Mouse (Mus musculus) stomach, postnatal 0 days (tissue): ENCODE measurements at regions not wholly inside any gene's neighbourhood (a gene's known extent, or its start where the extent isn't known, plus 50 kb on each side); places are given as distances from the start of the nearest gene placed in this dataset.

Experiments
- ATAC-seq: fragments of 200-750 bp; cut with Nextera tagmentation; 2 replicates; pipeline ENCODE4 v1.8.0; 2017; ENCODE audit not compliant: low FRiP score, low TSS enrichment
- DNase-seq: peaks from one replicate; pipeline ENCODE4 v3.0.0-alpha.2; 2016; ENCODE audit warnings: low spot score
- H3K27ac ChIP-seq: fragments of 300-500 bp; sonication (generic); replicated peaks from 2 replicates; pipeline ENCODE4 v1.5.1; 2014; ENCODE audit warnings: mild to moderate bottlenecking, control low read depth
- H3K27me3 ChIP-seq: fragments of 300-500 bp; sonication (generic); 2 replicates; pipeline ENCODE4 v1.6.1; 2014; ENCODE audit warnings: low read length; ENCODE audit not compliant: control insufficient read depth, insufficient read depth
- H3K36me3 ChIP-seq: fragments of 300-500 bp; sonication (generic); 2 replicates; pipeline ENCODE4 v1.6.1; 2014; ENCODE audit warnings: low read length, mixed read lengths; ENCODE audit not compliant: control insufficient read depth, insufficient read depth
- H3K4me1 ChIP-seq: fragments of 300-500 bp; sonication (generic); replicated peaks from 2 replicates; pipeline ENCODE4 v1.6.1; 2014; ENCODE audit warnings: antibody characterized with exemption; ENCODE audit not compliant: control insufficient read depth, insufficient read depth
- H3K4me2 ChIP-seq: fragments of 300-500 bp; sonication (generic); replicated peaks from 2 replicates; pipeline ENCODE4 v1.6.1; 2014; ENCODE audit warnings: low read depth, mild to moderate bottlenecking, control low read depth, moderate library complexity
- H3K4me3 ChIP-seq: fragments of 300-500 bp; sonication (generic); 2 replicates; pipeline ENCODE4 v1.5.1; 2014; ENCODE audit warnings: low read depth, low read length, control low read depth
- H3K9ac ChIP-seq: fragments of 300-500 bp; sonication (generic); 2 replicates; pipeline ENCODE4 v1.6.1; 2014; ENCODE audit warnings: mild to moderate bottlenecking, low read length, control low read depth, mixed read lengths
- H3K9me3 ChIP-seq: fragments of 300-500 bp; sonication (generic); 2 replicates; pipeline ENCODE4 v1.6.1; 2016; ENCODE audit warnings: low read length; ENCODE audit not compliant: control insufficient read depth
- CTCF ChIP-seq: IDR thresholded peaks from 2 replicates; pipeline ENCODE4 v1.5.1; 2016; ENCODE audit warnings: antibody characterized with exemption, low read depth, mild to moderate bottlenecking, moderate library complexity
- EP300 ChIP-seq: optimal IDR thresholded peaks from 2 replicates; pipeline ENCODE3; 2016; ENCODE audit warnings: antibody characterized with exemption
- WGBS: fragments of 180-500 bp; shearing (Covaris S2); extraction: QIAGEN DNeasy Blood & Tissue Kit; methylation state at CpG from one replicate; pipeline ENCODE4 v1.1.7; 2014; 5-methylcytosine and 5-hydroxymethylcytosine counted together

- H3K36me3 ChIP-seq, result no peaks in the 10 kb centered on the region
- 47% methylated on average over 2 of the region's 2 CpGs for WGBS
- H3K4me2 ChIP-seq, result no peak overlapping the region
- no peak overlapping the region for H3K9ac ChIP-seq
- no peak for TF ChIP-seq CTCF
- H3K4me1 ChIP-seq, result no peaks in the 10 kb centered on the region
- no peak for DNase-seq
- no peaks in the 10 kb centered on the region for H3K9me3 ChIP-seq
- H3K4me3 ChIP-seq, result no peak overlapping the region
- H3K27me3 ChIP-seq, result no peaks in the 10 kb centered on the region
- peak; percentile 63; the same call in 1 of the 2 replicates for ATAC-seq
- H3K27ac ChIP-seq, result peak overlapping the region; percentile 61; the same call in 1 of the 2 replicates
These were observed 128.0 kb upstream of the Ankrd55 start for GRCm38 (mm10) chr13:112160173-112160641.

GRCm38 (mm10) chr13:112160726-112161125, 127.5 kb upstream of the Ankrd55 start:
- H3K4me1 ChIP-seq, result no peaks in the 10 kb centered on the region
- no peak overlapping the region for H3K9ac ChIP-seq
- WGBS, result 67% methylated on average over 2 of the region's 2 CpGs
- no peak for ATAC-seq
- no peak for TF ChIP-seq EP300
- TF ChIP-seq CTCF, result no peak
- H3K36me3 ChIP-seq, result no peaks in the 10 kb centered on the region
- no peaks in the 10 kb centered on the region for H3K9me3 ChIP-seq
- H3K27ac ChIP-seq, result no peak overlapping the region
- no peak for DNase-seq
- H3K4me2 ChIP-seq, result no peak overlapping the region
- no peaks in the 10 kb centered on the region for H3K27me3 ChIP-seq
- no peak overlapping the region for H3K4me3 ChIP-seq

- no peak for TF ChIP-seq CTCF
- TF ChIP-seq EP300, result no peak
- no peak overlapping the region for H3K27ac ChIP-seq
- H3K9me3 ChIP-seq, result no peaks in the 10 kb centered on the region
- no peak for DNase-seq
- H3K4me1 ChIP-seq, result no peaks in the 10 kb centered on the region
- no peaks in the 10 kb centered on the region for H3K36me3 ChIP-seq
- ATAC-seq, result no peak
- H3K9ac ChIP-seq, result no peak overlapping the region
- no peaks in the 10 kb centered on the region for H3K27me3 ChIP-seq
- no peak overlapping the region for H3K4me3 ChIP-seq
- 86% methylated on average over 2 of the region's 2 CpGs for WGBS
- H3K4me2 ChIP-seq, result no peak overlapping the region
These were observed 126.4 kb upstream of the Ankrd55 start for GRCm38 (mm10) chr13:112161886-112162285.

GRCm38 (mm10) chr13:112165921-112166320, 122.3 kb upstream of the Ankrd55 start:
- H3K9me3 ChIP-seq, result no peaks in the 10 kb centered on the region
- H3K4me2 ChIP-seq, result no peak overlapping the region
- H3K36me3 ChIP-seq, result no peaks in the 10 kb centered on the region
- DNase-seq (no peak), ATAC-seq (no peak)
- no peak overlapping the region for H3K4me3 ChIP-seq
- WGBS, result 78% methylated on average over 2 of the region's 2 CpGs
- no peak overlapping the region for H3K27ac ChIP-seq
- H3K9ac ChIP-seq, result no peak overlapping the region
- no peak for TF ChIP-seq EP300
- no peaks in the 10 kb centered on the region for H3K27me3 ChIP-seq
- no peaks in the 10 kb centered on the region for H3K4me1 ChIP-seq

GRCm38 (mm10) chr13:112166338-112166802, 121.9 kb upstream of the Ankrd55 start:
- 77% methylated on average over 10 of the region's 10 CpGs for WGBS
- no peaks in the 10 kb centered on the region for H3K4me1 ChIP-seq
- no peaks in the 10 kb centered on the region for H3K27me3 ChIP-seq
- TF ChIP-seq EP300 (no peak), CTCF (no peak)
- ATAC-seq (no peak), DNase-seq (no peak)
- H3K4me2 ChIP-seq, result no peak overlapping the region
- H3K9ac ChIP-seq, result no peak overlapping the region
- H3K36me3 ChIP-seq, result no peaks in the 10 kb centered on the region
- no peak overlapping the region for H3K27ac ChIP-seq
- H3K9me3 ChIP-seq, result no peaks in the 10 kb centered on the region
- H3K4me3 ChIP-seq, result no peak overlapping the region

- Histone ChIP-seq H3K9me3 (no peaks in the 10 kb centered on the region), H3K9ac (no peak overlapping the region), H3K27ac (no peak overlapping the region), H3K36me3 (no peaks in the 10 kb centered on the region), H3K4me1 (no peaks in the 10 kb centered on the region), H3K4me3 (no peak overlapping the region), H3K4me2 (no peak overlapping the region), H3K27me3 (no peaks in the 10 kb centered on the region)
- 73% methylated on average over 3 of the region's 3 CpGs for WGBS
- TF ChIP-seq EP300 (no peak), CTCF (no peak)
- ATAC-seq (no peak), DNase-seq (no peak)
These were observed 119.8 kb upstream of the Ankrd55 start for GRCm38 (mm10) chr13:112168468-112168867.
